Mouse (Mus musculus) embryonic facial prominence, embryonic 15.5 days (tissue): Measurements from ENCODE around the gene Vmn2r61. TPM values are rescaled to one million over a fixed set of nuclear protein-coding genes. Genes with fewer than 3 reads are reported as not detected.

ENCODE experiments used
- ATAC-seq: fragments of 200-750 bp; cut with Nextera tagmentation; 2 replicates; pipeline ENCODE4 v1.8.0; 2017; ENCODE audit warnings: low read depth, moderate TSS enrichment; ENCODE audit not compliant: insufficient number of reproducible peaks, low FRiP score, low TSS enrichment
- H3K27ac ChIP-seq: fragments of 300-500 bp; sonication (generic); replicated peaks from 2 replicates; pipeline ENCODE4 v1.5.1; 2015; ENCODE audit warnings: mild to moderate bottlenecking, inconsistent platforms
- H3K27me3 ChIP-seq: fragments of 300-500 bp; sonication (generic); 2 replicates; pipeline ENCODE4 v1.6.1; 2015; ENCODE audit warnings: inconsistent platforms
- H3K36me3 ChIP-seq: fragments of 300-500 bp; sonication (generic); 2 replicates; pipeline ENCODE4 v1.6.1; 2015; ENCODE audit warnings: mild to moderate bottlenecking, inconsistent platforms
- H3K4me1 ChIP-seq: fragments of 300-500 bp; sonication (generic); 2 replicates; pipeline ENCODE4 v1.6.1; 2015; ENCODE audit warnings: inconsistent platforms
- H3K4me2 ChIP-seq: fragments of 300-500 bp; sonication (generic); replicated peaks from 2 replicates; pipeline ENCODE4 v1.6.1; 2015; ENCODE audit warnings: mild to moderate bottlenecking, inconsistent platforms
- H3K4me3 ChIP-seq: fragments of 300-500 bp; sonication (generic); replicated peaks from 2 replicates; pipeline ENCODE4 v1.5.1; 2015; ENCODE audit warnings: mild to moderate bottlenecking, inconsistent platforms
- H3K9ac ChIP-seq: fragments of 300-500 bp; sonication (generic); 2 replicates; pipeline ENCODE4 v1.6.1; 2015; ENCODE audit warnings: inconsistent platforms
- H3K9me3 ChIP-seq: fragments of 300-500 bp; sonication (generic); replicated peaks from 2 replicates; pipeline ENCODE4 v1.6.1; 2016; ENCODE audit warnings: inconsistent platforms
- WGBS: fragments of 180-500 bp; shearing (Covaris S2); methylation state at CpG from one replicate; pipeline ENCODE4 v1.1.7; 2015; 5-methylcytosine and 5-hydroxymethylcytosine counted together
- polyA plus RNA-seq: library from polyadenylated mRNA; unstranded; fragments of >200 nt; fragmentation: Nextera tagmentation; extraction: Ambion mirVana; gene quantifications from 2 replicates; pipeline ENCODE4 v1.2.1, GENCODE M21; 2015

Gene Vmn2r61
- not detected in 2 replicates for polyA plus RNA-seq

GRCm38 (mm10) chr7:42259753-42260152 is at the start of gene Vmn2r61:
TSS of gene Vmn2r61 (plus strand) at chr7:42260053.
- H3K27ac ChIP-seq, result no peak within 1 kb of the TSS
- no peaks in the 10 kb centered on the region for H3K36me3 ChIP-seq
- H3K4me3 ChIP-seq, result no peak within 1 kb of the TSS
- no peak within 1 kb of the TSS for H3K4me2 ChIP-seq
- peaks cover 6% of the 10 kb centered on the region; the same call in 1 of the 2 replicates for H3K9me3 ChIP-seq
- 83% methylated on average over 1 of the region's 1 CpGs for WGBS
- H3K4me1 ChIP-seq, result no peaks in the 10 kb centered on the region
- H3K9ac ChIP-seq, result no peak within 1 kb of the TSS
- H3K27me3 ChIP-seq, result no peaks in the 10 kb centered on the region
- no peak for ATAC-seq

Other genes with a start within 250 kb of the Vmn2r61 start
- gene Vmn2r59, start 201.0 kb upstream of the Vmn2r61 start, polyA plus RNA-seq, result not detected in 2 replicates
- gene Vmn2r60, start 152.3 kb upstream of the Vmn2r61 start, polyA plus RNA-seq, result not detected in 2 replicates
- not detected in 2 replicates for gene 4933421I07Rik, start 188.1 kb downstream of the Vmn2r61 start, polyA plus RNA-seq
- 9.0 and 9.7 TPM in 2 replicates for gene Zfp141, start 245.7 kb downstream of the Vmn2r61 start, polyA plus RNA-seq